Mouse (Mus musculus): ENCODE data around the gene Il17rb. TPM values are rescaled to one million over a fixed set of nuclear protein-coding genes. Genes with fewer than 3 reads are reported as not detected.
A peak's percentile ranks its signal among the peaks of the same experiment; 100 is the strongest.

The Il17rb gene
- 4.8 and 6.6 TPM in 2 replicates for polyA plus RNA-seq (2015; fragmentation: Nextera tagmentation; extraction: Ambion mirVana)

GRCm38 (mm10) chr14:30008733-30009575, at the start of gene Il17rb, which contains the start of gene Chdh:
Il17rb (minus strand) TSS chr14:30008896.
Chdh (plus strand) TSS chr14:30009023.
- H3K4me1 ChIP-seq (ENCODE audit: control insufficient read depth, low read depth, low read length) = peaks cover 4% of the 10 kb centered on the region; the same call in 1 of the 2 replicates
- H3K4me3 ChIP-seq (ENCODE audit: low read depth, low read length) = peak within 1 kb of the TSS; percentile 54
- H3K9me3 ChIP-seq (replicated peaks; ENCODE audit: control insufficient read depth, low read length) = no peaks in the 10 kb centered on the region
- H3K27me3 ChIP-seq (ENCODE audit: control insufficient read depth, insufficient read depth, low read depth, low read length) = peaks cover 15% of the 10 kb centered on the region
- H3K36me3 ChIP-seq (ENCODE audit: control insufficient read depth, insufficient read depth) = no peaks in the 10 kb centered on the region
- H3K4me2 ChIP-seq (ENCODE audit: low read depth, low read length) = peak within 1 kb of the TSS; percentile 54
- ATAC-seq (ENCODE audit: low read depth) = peak; percentile 88
- WGBS (ENCODE audit: insufficient replicate concordance) = 9% methylated on average over 53 of the region's 54 CpGs
- H3K27ac ChIP-seq (ENCODE audit: low read length) = peak within 1 kb of the TSS; percentile 62
- H3K9ac ChIP-seq (ENCODE audit: low read depth, low read length) = peak within 1 kb of the TSS; percentile 60

- no peaks in the 10 kb centered on the region for H3K36me3 ChIP-seq (ENCODE audit: control insufficient read depth, insufficient read depth)
- H3K4me2 ChIP-seq (ENCODE audit: low read depth, low read length) = no peak overlapping the region
- no peaks in the 10 kb centered on the region for H3K27me3 ChIP-seq (ENCODE audit: control insufficient read depth, insufficient read depth, low read depth, low read length)
- no peaks in the 10 kb centered on the region for H3K4me1 ChIP-seq (ENCODE audit: control insufficient read depth, low read depth, low read length)
- H3K27ac ChIP-seq (ENCODE audit: low read length) = no peak overlapping the region
- WGBS (ENCODE audit: insufficient replicate concordance) = 60% methylated on average over 13 of the region's 13 CpGs
- H3K4me3 ChIP-seq (ENCODE audit: low read depth, low read length) = no peak overlapping the region
- no peak for ATAC-seq (ENCODE audit: low read depth)
- H3K9ac ChIP-seq (ENCODE audit: low read depth, low read length) = no peak overlapping the region
- H3K9me3 ChIP-seq (replicated peaks; ENCODE audit: control insufficient read depth, low read length) = no peaks in the 10 kb centered on the region
These were observed 47.5 kb upstream of the Il17rb start for GRCm38 (mm10) chr14:30056031-30056766.

GRCm38 (mm10) chr14:30054922-30055321, 46.2 kb upstream of the Il17rb start:
- WGBS (ENCODE audit: insufficient replicate concordance) = 40% methylated on average over 7 of the region's 7 CpGs
- no peak overlapping the region for H3K27ac ChIP-seq (ENCODE audit: low read length)

GRCm38 (mm10) chr14:30050280-30050679, 41.6 kb upstream of the Il17rb start:
- no peak for ATAC-seq (ENCODE audit: low read depth)
- no peak overlapping the region for H3K4me2 ChIP-seq (ENCODE audit: low read depth, low read length)
- no peaks in the 10 kb centered on the region for H3K36me3 ChIP-seq (ENCODE audit: control insufficient read depth, insufficient read depth)
- 70% methylated on average over 8 of the region's 8 CpGs for WGBS (ENCODE audit: insufficient replicate concordance)
- H3K4me3 ChIP-seq (ENCODE audit: low read depth, low read length) = no peak overlapping the region
- H3K27ac ChIP-seq (ENCODE audit: low read length) = no peak overlapping the region
- no peak overlapping the region for H3K9ac ChIP-seq (ENCODE audit: low read depth, low read length)
- no peaks in the 10 kb centered on the region for H3K4me1 ChIP-seq (ENCODE audit: control insufficient read depth, low read depth, low read length)
- H3K27me3 ChIP-seq (ENCODE audit: control insufficient read depth, insufficient read depth, low read depth, low read length) = no peaks in the 10 kb centered on the region
- no peaks in the 10 kb centered on the region for H3K9me3 ChIP-seq (replicated peaks; ENCODE audit: control insufficient read depth, low read length)

More at GRCm38 (mm10) chr14:30054922-30055321, 46.2 kb upstream of the Il17rb start:
- no peaks in the 10 kb centered on the region for H3K9me3 ChIP-seq (replicated peaks; ENCODE audit: control insufficient read depth, low read length)
- no peak overlapping the region for H3K4me3 ChIP-seq (ENCODE audit: low read depth, low read length)
- no peaks in the 10 kb centered on the region for H3K27me3 ChIP-seq (ENCODE audit: control insufficient read depth, insufficient read depth, low read depth, low read length)
- no peak for ATAC-seq (ENCODE audit: low read depth)
- no peak overlapping the region for H3K4me2 ChIP-seq (ENCODE audit: low read depth, low read length)
- no peaks in the 10 kb centered on the region for H3K36me3 ChIP-seq (ENCODE audit: control insufficient read depth, insufficient read depth)
- H3K9ac ChIP-seq (ENCODE audit: low read depth, low read length) = no peak overlapping the region
- H3K4me1 ChIP-seq (ENCODE audit: control insufficient read depth, low read depth, low read length) = no peaks in the 10 kb centered on the region

- Histone ChIP-seq H3K4me3 (ENCODE audit: low read depth, low read length) (no peak overlapping the region), H3K36me3 (ENCODE audit: control insufficient read depth, insufficient read depth) (no peaks in the 10 kb centered on the region), H3K27ac (ENCODE audit: low read length) (no peak overlapping the region), H3K9me3 (replicated peaks; ENCODE audit: control insufficient read depth, low read length) (no peaks in the 10 kb centered on the region), H3K9ac (ENCODE audit: low read depth, low read length) (no peak overlapping the region), H3K4me2 (ENCODE audit: low read depth, low read length) (no peak overlapping the region), H3K4me1 (ENCODE audit: control insufficient read depth, low read depth, low read length) (no peaks in the 10 kb centered on the region), H3K27me3 (ENCODE audit: control insufficient read depth, insufficient read depth, low read depth, low read length) (no peaks in the 10 kb centered on the region)
- ATAC-seq (ENCODE audit: low read depth) = no peak
- WGBS (ENCODE audit: insufficient replicate concordance) = 53% methylated on average over 3 of the region's 3 CpGs
These were observed 39.4 kb upstream of the Il17rb start for GRCm38 (mm10) chr14:30048049-30048448.

- H3K27me3 ChIP-seq (ENCODE audit: control insufficient read depth, insufficient read depth, low read depth, low read length) = no peaks in the 10 kb centered on the region
- H3K4me3 ChIP-seq (ENCODE audit: low read depth, low read length) = no peak overlapping the region
- ATAC-seq (ENCODE audit: low read depth) = no peak
- no peaks in the 10 kb centered on the region for H3K9me3 ChIP-seq (replicated peaks; ENCODE audit: control insufficient read depth, low read length)
- H3K36me3 ChIP-seq (ENCODE audit: control insufficient read depth, insufficient read depth) = no peaks in the 10 kb centered on the region
- no peak overlapping the region for H3K9ac ChIP-seq (ENCODE audit: low read depth, low read length)
- WGBS (ENCODE audit: insufficient replicate concordance) = 73% methylated on average over 4 of the region's 4 CpGs
- H3K4me2 ChIP-seq (ENCODE audit: low read depth, low read length) = no peak overlapping the region
- no peak overlapping the region for H3K27ac ChIP-seq (ENCODE audit: low read length)
- no peaks in the 10 kb centered on the region for H3K4me1 ChIP-seq (ENCODE audit: control insufficient read depth, low read depth, low read length)
These were observed 38.3 kb upstream of the Il17rb start for GRCm38 (mm10) chr14:30046976-30047375.

GRCm38 (mm10) chr14:30045704-30046220, 37.1 kb upstream of the Il17rb start:
- Histone ChIP-seq H3K27ac (ENCODE audit: low read length) (no peak overlapping the region), H3K36me3 (ENCODE audit: control insufficient read depth, insufficient read depth) (no peaks in the 10 kb centered on the region), H3K9ac (ENCODE audit: low read depth, low read length) (no peak overlapping the region), H3K4me2 (ENCODE audit: low read depth, low read length) (no peak overlapping the region), H3K27me3 (ENCODE audit: control insufficient read depth, insufficient read depth, low read depth, low read length) (no peaks in the 10 kb centered on the region), H3K4me1 (ENCODE audit: control insufficient read depth, low read depth, low read length) (no peaks in the 10 kb centered on the region), H3K4me3 (ENCODE audit: low read depth, low read length) (no peak overlapping the region), H3K9me3 (replicated peaks; ENCODE audit: control insufficient read depth, low read length) (no peaks in the 10 kb centered on the region)
- WGBS (ENCODE audit: insufficient replicate concordance) = 53% methylated on average over 8 of the region's 8 CpGs
- ATAC-seq (ENCODE audit: low read depth) = no peak

GRCm38 (mm10) chr14:30045239-30045638, 36.5 kb upstream of the Il17rb start:
- H3K9me3 ChIP-seq (replicated peaks; ENCODE audit: control insufficient read depth, low read length) = no peaks in the 10 kb centered on the region
- no peak for ATAC-seq (ENCODE audit: low read depth)
- no peaks in the 10 kb centered on the region for H3K27me3 ChIP-seq (ENCODE audit: control insufficient read depth, insufficient read depth, low read depth, low read length)
- no peaks in the 10 kb centered on the region for H3K4me1 ChIP-seq (ENCODE audit: control insufficient read depth, low read depth, low read length)
- H3K27ac ChIP-seq (ENCODE audit: low read length) = no peak overlapping the region
- no peak overlapping the region for H3K4me3 ChIP-seq (ENCODE audit: low read depth, low read length)
- no peak overlapping the region for H3K9ac ChIP-seq (ENCODE audit: low read depth, low read length)
- 74% methylated on average over 10 of the region's 10 CpGs for WGBS (ENCODE audit: insufficient replicate concordance)
- H3K36me3 ChIP-seq (ENCODE audit: control insufficient read depth, insufficient read depth) = no peaks in the 10 kb centered on the region
- H3K4me2 ChIP-seq (ENCODE audit: low read depth, low read length) = no peak overlapping the region

All from liver, embryonic 16.5 days (tissue).